In the genomic region with DNA sequence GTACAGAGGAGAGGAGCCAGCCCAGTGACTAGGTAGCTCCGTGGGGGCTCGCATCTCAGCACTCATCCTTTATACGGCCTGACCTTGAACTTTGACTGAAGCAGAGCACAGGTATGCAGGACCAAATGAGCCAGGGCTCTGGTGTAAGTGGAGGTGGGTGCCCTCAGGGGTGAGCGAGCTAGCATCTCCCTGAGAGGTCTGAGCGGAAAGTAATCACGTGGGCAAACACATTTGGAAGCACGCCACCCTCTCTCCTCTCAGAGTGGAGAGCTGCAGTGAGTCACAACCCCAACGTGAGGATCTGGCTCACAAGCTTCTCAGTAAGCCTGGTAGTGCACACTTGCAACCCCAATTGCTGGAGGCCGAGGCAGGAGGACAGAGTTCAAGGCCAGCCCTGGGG, we compare ENCODE assay signal across 10 mouse cellular contexts. TPM values are rescaled to one million over a fixed set of nuclear protein-coding genes. Genes with fewer than 3 reads are reported as not detected.
DNase-seq lines count a peak whose midpoint lies in the region; ATAC-seq lines count a peak whose summit lies in the region.
"Had no signal": no experiment of that assay in that cellular context is flagged by ENCODE, and none has a peak within 500 bp of the region (broad histone marks: within the 10 kb centered on the region; RNA-seq: fewer than 3 reads in every experiment).

No protein-coding gene starts in this region.

- no peak for ATAC-seq in activated CD4-positive, CD25-positive, alpha-beta regulatory T cell, adult 4 months

- DNase-seq in cerebellum, postnatal 10 days = peak; percentile 69 to 73
- DNase-seq in cerebellum, adult 11-12 months = no peak
- DNase-seq in urinary bladder, postnatal 14 days (ENCODE audit: low spot score) = peak; percentile 48
- DNase-seq in urinary bladder, postnatal 36 days (ENCODE audit: low spot score in 2 of 2) = no peak
- peak; percentile 50 to 70 for DNase-seq in left cerebral cortex, adult 9 months (ENCODE audit: low spot score in 2 of 2)
- DNase-seq in telencephalon, adult 2 months (ENCODE audit: low read depth, low spot score) = peak; percentile 68
- DNase-seq in spleen, adult 18-20 months = no peak
- DNase-seq: gastrocnemius, postnatal 10 days had no signal

RNA-seq across cellular contexts. Expression of a gene that starts 19.5 kb away (rescaled TPM):
- not detected for polyA plus RNA-seq in activated CD4-positive, CD25-positive, alpha-beta regulatory T cell, adult 4 months (2017; shearing (Covaris generic))
- polyA plus RNA-seq: midbrain, embryonic 12.5 days had no signal

RNA-seq across cellular contexts. Expression of a gene that starts 30.6 kb away (rescaled TPM):
- 10 to 100 TPM; 46.3 to 78.4 TPM for polyA plus RNA-seq in activated CD4-positive, CD25-positive, alpha-beta regulatory T cell, adult 4 months (2017; shearing (Covaris generic))

RNA-seq across cellular contexts. Expression of a gene that starts 30.8 kb away (rescaled TPM):
- 10 to 100 TPM in 1 of 2 experiments, 1 to 10 TPM in 1; 9.8 to 10.5 TPM for polyA plus RNA-seq in activated CD4-positive, CD25-positive, alpha-beta regulatory T cell, adult 4 months (2017; shearing (Covaris generic))

RNA-seq across cellular contexts. Expression of a gene that starts 56.8 kb away (rescaled TPM):
- under 1 TPM; 0.08 to 0.28 TPM for polyA plus RNA-seq in activated CD4-positive, CD25-positive, alpha-beta regulatory T cell, adult 4 months (2017; shearing (Covaris generic))

Comparison
In these comparisons a context has a peak if more than half of its experiments do, and no peak if none do; other contexts are left out.
1. DNase-seq: peak in cerebellum, postnatal 10 days (2 of 2), urinary bladder, postnatal 14 days (single experiment), left cerebral cortex, adult 9 months (2 of 2) and telencephalon, adult 2 months (single experiment); none in cerebellum, adult 11-12 months (single experiment), urinary bladder, postnatal 36 days (0 of 2) and spleen, adult 18-20 months (0 of 2).